Mouse (Mus musculus) kidney, postnatal 14 days (tissue): ENCODE measurements at regions not wholly inside any gene's neighbourhood (a gene's known extent, or its start where the extent isn't known, plus 50 kb on each side); places are given as distances from the start of the nearest gene placed in this dataset.

Experiments used
- DNase-seq: peaks from one replicate; pipeline ENCODE4 v3.0.0; 2022; ENCODE audit warnings: mixed read lengths

- DNase-seq: no peak
Measured at GRCm38 (mm10) chr12:80017376-80017929, 95.4 kb downstream of the Zfp36l1 start.

- no peak for DNase-seq
Measured at GRCm38 (mm10) chr12:80015938-80016337, 96.9 kb downstream of the Zfp36l1 start.

- no peak for DNase-seq
Measured at GRCm38 (mm10) chr12:80014598-80014983, 98.2 kb downstream of the Zfp36l1 start.

- peak; percentile 65 for DNase-seq
Measured at GRCm38 (mm10) chr12:80013904-80014597, 98.8 kb downstream of the Zfp36l1 start.

- DNase-seq: no peak
Measured at GRCm38 (mm10) chr12:80013577-80013903, 99.3 kb downstream of the Zfp36l1 start.

- DNase-seq: no peak
Measured at GRCm38 (mm10) chr12:80011916-80012315, 100.9 kb downstream of the Zfp36l1 start.

GRCm38 (mm10) chr12:80010947-80011346, 101.9 kb downstream of the Zfp36l1 start:
- DNase-seq: no peak

GRCm38 (mm10) chr12:80010220-80010619, 102.6 kb downstream of the Zfp36l1 start:
- no peak for DNase-seq

- no peak for DNase-seq
Measured at GRCm38 (mm10) chr12:80007849-80008248, 105.0 kb downstream of the Zfp36l1 start.

GRCm38 (mm10) chr12:80005227-80005919, 107.4 kb downstream of the Zfp36l1 start:
- no peak for DNase-seq

- DNase-seq: no peak
Measured at GRCm38 (mm10) chr12:80004575-80004974, 108.2 kb downstream of the Zfp36l1 start.

- DNase-seq: no peak
Measured at GRCm38 (mm10) chr12:80003486-80003885, 109.3 kb downstream of the Zfp36l1 start.

- DNase-seq: no peak
Measured at GRCm38 (mm10) chr12:80002474-80003125, 110.2 kb downstream of the Zfp36l1 start.

GRCm38 (mm10) chr12:80001794-80002193, 111.0 kb downstream of the Zfp36l1 start:
- peak; percentile 80 for DNase-seq

- no peak for DNase-seq
Measured at GRCm38 (mm10) chr12:79999868-80000370, 112.9 kb downstream of the Zfp36l1 start.

- peak; percentile 44 for DNase-seq
Measured at GRCm38 (mm10) chr12:79998788-79999187, 114.0 kb downstream of the Zfp36l1 start.

GRCm38 (mm10) chr12:79998339-79998738, 114.5 kb downstream of the Zfp36l1 start:
- DNase-seq: no peak

- no peak for DNase-seq
Measured at GRCm38 (mm10) chr12:79997201-79997600, 115.6 kb downstream of the Zfp36l1 start.

GRCm38 (mm10) chr12:79995521-79996094, 117.2 kb downstream of the Zfp36l1 start:
- no peak for DNase-seq

- DNase-seq: peak; percentile 54
Measured at GRCm38 (mm10) chr12:79993821-79994571, 118.8 kb downstream of the Zfp36l1 start.

GRCm38 (mm10) chr12:79991279-79991678, 121.5 kb downstream of the Zfp36l1 start:
- no peak for DNase-seq

GRCm38 (mm10) chr12:79990751-79991150, 122.1 kb downstream of the Zfp36l1 start:
- DNase-seq: no peak
